Mouse (Mus musculus) spleen, adult 2 months (tissue): ENCODE data around the gene Tmem161b. TPM values are rescaled to one million over a fixed set of nuclear protein-coding genes. Genes with fewer than 3 reads are reported as not detected.

ENCODE experiments used
- DNase-seq, 2 experiments: peaks; one replicate each; pipeline versions ENCODE4 v3.0.0 to v3.0.0-alpha.2; 2012 to 2021; ENCODE audit warnings: low spot score in 2 of 2, low read depth in 1 of 2
- H3K27ac ChIP-seq: fragments of 200-500 bp; 2 replicates; pipeline ENCODE4 v1.5.1; 2012; ENCODE audit warnings: low read length, inconsistent platforms; ENCODE audit not compliant: insufficient read depth
- H3K27me3 ChIP-seq: fragments of 200-500 bp; 2 replicates; pipeline ENCODE4 v1.6.1; 2012; ENCODE audit warnings: mild to moderate bottlenecking, moderate library complexity, low read length, inconsistent platforms; ENCODE audit not compliant: control insufficient read depth, insufficient read depth
- H3K36me3 ChIP-seq: fragments of 200-500 bp; 2 replicates; pipeline ENCODE4 v1.6.1; 2012; ENCODE audit warnings: mild to moderate bottlenecking, low read length, inconsistent platforms; ENCODE audit not compliant: control insufficient read depth, insufficient read depth
- H3K4me1 ChIP-seq: fragments of 200-500 bp; 2 replicates; pipeline ENCODE4 v1.6.1; 2011; ENCODE audit warnings: inconsistent platforms; ENCODE audit not compliant: control insufficient read depth, insufficient read depth, insufficient read length
- H3K4me3 ChIP-seq: fragments of 200-500 bp; 2 replicates; pipeline ENCODE4 v1.5.1; 2011; ENCODE audit warnings: mild to moderate bottlenecking, inconsistent platforms; ENCODE audit not compliant: insufficient read depth, insufficient read length; ENCODE audit errors: extremely low read depth
- CTCF ChIP-seq: fragments of 200-500 bp; IDR thresholded peaks from 2 replicates; pipeline ENCODE4 v1.5.1; 2011; ENCODE audit warnings: mild to moderate bottlenecking, inconsistent platforms; ENCODE audit not compliant: insufficient read depth, insufficient read length, insufficient replicate concordance; ENCODE audit errors: extremely low read depth
- POLR2A ChIP-seq: fragments of 200-500 bp; IDR thresholded peaks from 2 replicates; pipeline ENCODE4 v1.6.1; 2011; ENCODE audit warnings: low read depth, low read length, inconsistent platforms
- WGBS: fragments of 180-500 bp; shearing (Covaris S2); methylation state at CpG from one replicate; pipeline ENCODE4 v1.1.7; 2018; 5-methylcytosine and 5-hydroxymethylcytosine counted together
- polyA plus RNA-seq: library from polyadenylated mRNA; depleted of rRNA; stranded (reverse); fragments of >200 nt; gene quantifications from 2 replicates; pipeline ENCODE4 v1.2.3, GENCODE M21; 2012

The Tmem161b gene
- polyA plus RNA-seq, 1 experiment = 2.5 TPM

DNA sequence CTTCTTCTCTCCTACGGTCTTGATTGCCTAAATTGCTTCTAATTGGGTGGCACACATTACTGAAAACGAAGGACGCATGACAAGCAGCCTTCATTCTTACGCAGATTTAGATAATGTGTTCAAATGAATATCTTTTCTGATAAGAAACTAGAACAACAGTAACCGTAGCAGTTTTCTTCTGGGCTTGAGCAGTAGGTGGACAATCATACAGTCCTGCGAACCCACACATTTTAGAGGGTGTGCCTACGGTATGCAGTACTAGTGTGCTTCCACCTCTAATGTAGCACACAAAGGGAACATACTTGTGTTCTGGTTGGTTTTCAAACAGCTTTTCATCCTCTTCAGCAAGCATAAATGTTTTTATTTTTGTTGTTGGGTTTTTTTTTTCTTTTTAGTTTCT lies 122.6 kb downstream of the Tmem161b start:
- Histone ChIP-seq H3K27ac (no peak overlapping the region), H3K36me3 (no peaks in the 10 kb centered on the region), H3K4me1 (peaks cover 5% of the 10 kb centered on the region; the same call in 1 of the 2 replicates), H3K4me3 (no peak overlapping the region), H3K27me3 (peaks cover 18% of the 10 kb centered on the region)
- DNase-seq = no peak
- TF ChIP-seq POLR2A (no peak), CTCF (no peak)
- WGBS = 16% methylated on average over 7 of the region's 7 CpGs

DNA sequence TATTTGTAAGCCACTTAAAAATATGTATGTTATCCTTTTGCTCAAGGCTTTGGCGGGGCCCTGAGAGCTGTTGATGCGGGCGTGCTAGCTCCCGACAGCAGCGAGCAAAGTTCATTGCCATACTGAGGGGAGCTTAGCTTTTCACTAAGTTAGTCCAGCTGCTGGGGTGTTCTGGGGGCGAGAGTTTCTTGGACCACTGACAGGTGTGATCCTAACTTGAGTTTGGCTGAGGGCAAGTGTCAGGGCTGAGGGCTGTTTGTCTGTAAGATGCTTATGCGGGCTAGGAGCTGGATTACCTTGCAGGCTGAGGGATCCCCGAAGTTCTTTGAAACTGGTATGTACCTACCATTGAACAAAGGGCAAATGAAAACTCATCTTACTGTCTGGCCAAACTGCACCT lies 123.0 kb downstream of the Tmem161b start:
- whole genome bisulfite sequencing = 17% methylated on average over 8 of the region's 8 CpGs
- no peaks in the 10 kb centered on the region for H3K36me3 ChIP-seq
- H3K27me3 ChIP-seq = peaks cover 18% of the 10 kb centered on the region
- TF ChIP-seq POLR2A = no peak
- TF ChIP-seq CTCF = no peak
- no peak overlapping the region for H3K4me3 ChIP-seq
- no peak overlapping the region for H3K27ac ChIP-seq
- H3K4me1 ChIP-seq = peaks cover 5% of the 10 kb centered on the region; the same call in 1 of the 2 replicates
- no peak for DNase-seq
